Mouse (Mus musculus) E14TG2a.4 (cell line): Measurements from ENCODE around the gene Clcn3.

Source experiments
- CTCF ChIP-seq: conservative IDR thresholded peaks from 2 replicates; pipeline ENCODE4 v1.5.1; 2014; ENCODE audit warnings: low read length
- NANOG ChIP-seq: IDR thresholded peaks from 2 replicates; pipeline ENCODE4 v1.6.1; 2014; ENCODE audit warnings: borderline replicate concordance, low read length, mixed read lengths
- POU5F1 ChIP-seq: IDR thresholded peaks from 2 replicates; pipeline ENCODE4 v1.6.1; 2014; ENCODE audit warnings: low read length, borderline replicate concordance

GRCm38 (mm10) chr8:60865504-60866114 is 117.5 kb downstream of the Clcn3 start:
- no peak for TF ChIP-seq NANOG
- peak; percentile 91 for TF ChIP-seq CTCF
- TF ChIP-seq POU5F1 = no peak
